Mouse (Mus musculus): ENCODE measurements around the gene Rpgrip1l.

Gene Rpgrip1l

DNA sequence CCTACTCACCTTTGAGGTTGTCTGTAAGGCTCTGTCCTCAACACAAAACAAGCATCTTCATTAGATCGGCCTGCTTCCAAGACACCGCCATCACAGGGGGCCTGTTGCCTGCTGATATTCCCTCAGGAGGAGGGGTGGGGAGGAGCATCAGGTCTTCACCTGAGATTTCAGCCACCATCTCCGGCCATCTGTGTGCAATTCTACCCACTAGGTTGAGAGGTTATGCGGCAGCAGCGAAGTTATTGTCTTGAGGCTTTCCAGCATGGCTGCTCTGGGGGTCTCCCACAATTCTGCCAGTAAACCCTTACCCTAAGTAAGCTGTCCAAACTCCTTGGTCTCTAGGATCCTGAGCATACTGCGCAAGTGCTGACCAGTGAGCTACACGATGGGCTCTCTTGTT lies 113.2 kb downstream of the Rpgrip1l start, which contains the start of gene Aktip:
Aktip (minus strand) TSS at position 101 of the 400 bp plus-strand sequence.
- DNase-seq = no peak

DNA sequence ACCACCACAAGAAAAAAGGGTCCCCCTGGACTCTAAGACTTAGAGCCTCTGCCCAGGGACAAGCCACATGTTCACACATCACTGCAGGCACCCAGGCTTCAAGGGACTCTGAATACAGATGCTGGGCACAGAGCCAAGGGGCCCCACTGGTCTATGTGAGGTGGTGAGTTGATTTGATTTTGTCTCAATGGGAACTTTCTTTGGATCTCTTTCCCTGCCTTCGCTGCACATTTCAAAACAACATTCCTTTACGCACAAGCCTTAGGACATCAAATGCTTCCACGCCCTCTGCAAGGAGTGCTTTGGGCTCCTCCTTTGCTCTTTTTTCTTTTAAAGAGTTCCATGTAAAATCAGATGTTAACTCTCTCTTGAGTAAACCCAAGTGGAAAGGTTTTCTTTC lies 115.0 kb downstream of the Rpgrip1l start:
- DNase-seq = peak in 1 of 2 experiments; percentile 11

DNA sequence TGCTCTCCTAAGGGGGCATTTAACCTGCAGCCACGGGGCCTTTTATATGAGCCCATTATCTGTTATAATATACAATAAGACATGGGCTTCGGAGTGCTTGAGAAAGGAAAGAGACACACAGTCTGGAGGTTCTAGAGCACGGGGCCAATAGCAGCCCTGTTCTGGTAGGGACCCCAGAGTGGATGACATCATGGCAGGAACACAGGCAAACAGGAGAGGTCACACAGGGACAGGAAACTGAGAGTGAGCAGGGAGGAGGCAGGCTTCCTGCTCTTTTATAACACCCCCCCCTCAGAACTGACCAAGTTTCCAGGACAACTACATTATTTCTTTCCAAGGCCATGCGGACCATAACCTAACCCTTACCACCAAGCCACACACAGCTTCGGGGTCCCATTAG lies 115.8 kb downstream of the Rpgrip1l start:
- DNase-seq = no peak

DNA sequence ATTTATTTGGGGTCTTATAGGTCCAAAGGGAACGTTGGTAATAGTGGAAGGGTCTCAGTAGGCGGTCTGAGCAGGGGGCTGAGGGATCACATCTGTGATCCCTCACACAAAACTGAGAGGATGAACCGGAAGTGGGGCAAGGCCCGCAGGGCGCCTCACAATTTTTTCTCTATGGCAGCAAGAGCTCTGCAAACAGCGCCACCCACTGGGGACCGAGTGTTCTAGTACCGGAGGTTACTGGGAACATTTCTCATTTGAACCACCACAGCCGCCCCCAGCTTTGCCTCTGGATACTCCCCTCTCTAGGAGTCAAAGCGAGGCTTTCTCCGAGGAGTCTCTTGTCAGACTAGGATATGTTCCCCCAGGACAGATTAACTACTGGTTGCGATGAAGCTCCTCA lies 116.4 kb downstream of the Rpgrip1l start:
- DNase-seq = peak in 1 of 2 experiments; percentile 4

DNA sequence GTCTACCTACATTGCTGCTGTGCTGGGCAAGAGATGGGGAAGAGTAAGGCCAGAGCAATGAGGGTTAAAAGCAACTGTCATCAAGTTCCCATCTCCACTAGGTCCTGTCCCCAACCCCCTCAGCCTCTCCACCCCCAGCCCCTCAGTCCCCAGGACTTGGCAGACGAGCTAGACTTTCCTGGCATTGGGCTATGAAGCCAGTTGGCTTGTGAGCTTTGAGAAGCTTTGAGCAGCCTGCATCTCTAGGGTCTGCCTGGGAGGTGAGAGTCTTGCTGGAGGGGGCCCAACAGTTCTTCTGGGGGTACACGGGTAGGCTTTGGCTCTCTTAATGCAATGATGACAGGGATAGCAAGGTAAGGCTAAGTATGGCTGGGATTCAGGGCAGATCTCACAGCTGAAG lies 119.0 kb downstream of the Rpgrip1l start:
- DNase-seq = no peak

DNA sequence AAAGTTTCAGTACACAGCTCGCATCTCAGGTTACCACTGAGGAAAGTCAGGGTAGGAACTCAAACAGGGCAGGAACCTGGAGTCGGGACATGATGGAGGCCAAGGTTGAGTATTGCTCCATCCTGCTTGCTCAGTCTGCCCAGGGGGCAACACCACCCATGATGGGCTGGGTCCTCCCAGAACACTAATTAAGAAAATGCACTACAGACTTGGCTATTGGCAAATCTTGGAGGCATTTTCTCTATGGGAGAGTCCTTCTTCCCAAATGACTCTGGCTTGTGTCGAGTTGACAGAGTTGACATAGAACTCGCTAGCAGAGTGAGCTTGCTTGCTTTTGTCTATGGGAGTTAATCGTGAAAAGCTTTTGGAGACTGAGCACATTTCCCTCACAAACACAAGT lies 120.1 kb downstream of the Rpgrip1l start:
- no peak for DNase-seq

DNA sequence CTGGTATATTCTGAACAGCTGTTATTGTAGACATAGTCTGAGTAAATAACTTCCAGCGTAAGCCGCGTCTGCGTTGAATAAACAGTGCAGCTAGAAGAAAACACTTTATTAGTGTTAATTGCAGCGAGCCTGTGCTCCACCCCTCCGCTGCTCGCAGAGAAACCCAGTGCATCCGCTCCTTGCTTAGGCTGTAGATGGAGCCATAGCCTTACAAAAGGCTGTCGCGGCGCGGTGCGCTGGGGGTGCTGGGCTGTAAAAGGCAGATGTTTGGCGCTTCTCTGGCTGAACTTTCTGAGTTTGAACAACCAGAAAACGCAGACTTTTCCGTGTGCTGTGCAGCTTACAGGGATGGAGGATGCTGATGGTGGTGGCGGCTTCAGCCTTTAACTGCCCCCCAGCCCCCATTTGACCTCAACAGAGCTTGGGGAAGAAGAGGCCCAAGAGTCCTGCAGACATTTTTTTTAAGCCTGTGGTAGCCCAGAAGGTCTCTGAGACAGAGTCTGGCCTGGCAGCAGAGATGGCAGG lies 122.2 kb downstream of the Rpgrip1l start:
- peak; percentile 61 to 66 for DNase-seq

DNA sequence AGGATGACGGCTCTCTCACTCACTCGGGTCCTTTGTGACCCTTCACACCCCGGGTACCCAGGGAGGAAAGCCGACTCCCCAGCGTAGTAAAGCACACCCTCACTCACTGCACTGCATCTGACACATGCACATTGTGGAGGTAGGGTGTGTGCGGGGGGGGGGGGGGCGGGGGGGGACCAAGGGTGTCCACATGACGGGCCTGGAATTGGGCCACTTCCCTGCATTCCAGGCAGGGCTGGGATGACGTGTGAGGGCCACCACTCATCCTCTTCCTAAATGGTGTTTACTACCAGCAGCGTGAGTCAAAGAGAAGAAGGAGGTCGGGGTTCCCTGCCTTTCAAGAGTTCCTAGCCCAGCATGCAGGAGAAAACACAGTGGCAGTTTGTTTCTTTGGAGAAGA lies 124.9 kb downstream of the Rpgrip1l start:
- DNase-seq = no peak

DNA sequence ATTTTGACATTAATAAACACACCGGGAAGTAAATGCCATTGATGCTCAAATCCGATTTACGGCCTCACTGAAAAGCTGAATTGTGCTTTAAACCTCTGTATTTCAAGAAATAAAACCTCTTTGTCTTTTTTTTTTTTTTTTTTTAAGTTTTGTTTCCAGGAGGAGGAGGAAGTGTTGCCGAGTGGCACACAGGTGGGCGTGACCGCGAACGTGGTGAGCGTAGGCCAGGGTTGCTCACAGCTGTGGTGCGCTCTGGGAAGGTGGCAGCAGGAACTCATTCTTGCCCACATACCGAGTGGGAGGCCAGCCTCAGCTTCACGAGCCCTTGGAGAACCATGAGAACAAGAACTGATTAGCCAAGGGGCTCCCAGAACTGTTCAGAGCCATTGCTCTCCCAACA lies 126.7 kb downstream of the Rpgrip1l start:
- DNase-seq = no peak

DNA sequence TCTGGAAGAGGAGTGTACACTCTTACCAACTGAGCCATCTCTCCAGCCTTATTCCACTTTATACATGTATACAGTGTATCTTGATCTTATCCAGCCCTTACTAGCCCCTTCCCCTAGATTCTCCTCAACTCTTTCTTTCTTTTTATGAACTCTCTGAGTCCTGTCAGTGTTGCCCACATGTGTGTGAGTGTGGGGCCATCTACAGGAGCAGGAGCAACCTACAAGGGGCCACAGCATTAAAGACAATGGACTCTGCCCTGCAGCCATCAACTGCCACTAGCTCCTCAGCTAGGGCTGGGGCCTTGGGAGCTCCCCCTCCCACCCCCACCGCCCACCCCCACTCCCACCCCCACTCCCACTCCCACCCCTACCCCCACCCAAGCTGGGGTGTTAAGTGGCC lies 135.4 kb downstream of the Rpgrip1l start:
- peak in 1 of 2 experiments; percentile 20 for DNase-seq

DNA sequence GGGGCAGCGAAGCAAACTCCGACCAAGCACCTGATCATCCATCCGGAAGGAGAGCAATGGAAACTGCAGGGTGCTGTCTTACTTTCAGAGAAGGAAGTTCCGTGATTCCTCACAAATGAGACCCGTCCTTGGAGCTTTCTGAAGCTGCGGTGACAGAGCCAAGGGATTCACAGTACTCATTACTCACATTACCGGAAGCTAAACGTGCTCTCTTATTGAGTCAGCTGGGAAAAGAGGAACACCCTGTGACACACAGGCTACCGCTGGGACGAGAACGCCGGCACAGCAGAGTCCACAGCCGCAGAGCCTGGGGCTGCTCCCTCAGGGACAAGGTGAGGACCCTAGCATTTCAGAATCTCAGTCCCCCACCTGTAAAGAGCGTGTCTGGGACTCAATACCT lies 136.9 kb downstream of the Rpgrip1l start:
- no peak for DNase-seq

DNA sequence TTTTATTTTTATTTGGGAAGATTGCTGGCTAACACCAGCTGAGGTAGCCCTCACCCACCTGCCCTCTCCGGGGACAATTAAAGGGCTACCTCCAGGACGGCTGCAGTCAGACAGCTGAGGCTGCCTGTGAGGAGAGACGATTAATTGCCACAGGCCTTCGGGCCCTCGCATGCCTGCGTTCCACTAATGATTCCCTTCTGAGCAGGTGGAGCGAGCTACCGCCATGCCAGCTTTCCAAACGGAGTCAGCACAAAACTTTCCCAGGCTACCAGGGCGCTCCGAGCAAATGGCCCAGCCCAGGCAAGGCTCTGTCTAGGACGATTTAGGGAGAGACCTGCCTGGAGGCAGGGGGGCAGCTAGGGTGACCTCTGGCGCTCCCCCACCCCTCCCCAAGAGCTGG lies 141.5 kb downstream of the Rpgrip1l start:
- no peak for DNase-seq

DNA sequence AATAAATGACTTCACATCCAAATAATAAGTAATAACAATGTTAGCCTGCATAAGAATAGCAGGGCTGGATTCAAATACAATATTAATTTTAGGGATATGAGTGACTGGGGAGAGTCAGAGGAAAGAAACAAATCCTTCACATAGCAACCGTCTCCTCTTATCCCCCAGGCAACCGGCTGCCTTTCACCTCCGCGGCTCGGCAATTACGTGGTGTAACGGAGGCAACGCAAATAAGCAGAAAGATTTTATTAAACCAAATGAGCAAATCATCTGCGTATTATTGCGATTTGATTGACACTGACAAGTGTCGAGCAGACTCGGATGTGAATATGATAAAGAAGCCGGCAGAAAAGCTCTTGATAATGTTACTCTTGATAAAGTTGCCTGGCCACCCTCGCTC lies 142.1 kb downstream of the Rpgrip1l start:
- DNase-seq = no peak

DNA sequence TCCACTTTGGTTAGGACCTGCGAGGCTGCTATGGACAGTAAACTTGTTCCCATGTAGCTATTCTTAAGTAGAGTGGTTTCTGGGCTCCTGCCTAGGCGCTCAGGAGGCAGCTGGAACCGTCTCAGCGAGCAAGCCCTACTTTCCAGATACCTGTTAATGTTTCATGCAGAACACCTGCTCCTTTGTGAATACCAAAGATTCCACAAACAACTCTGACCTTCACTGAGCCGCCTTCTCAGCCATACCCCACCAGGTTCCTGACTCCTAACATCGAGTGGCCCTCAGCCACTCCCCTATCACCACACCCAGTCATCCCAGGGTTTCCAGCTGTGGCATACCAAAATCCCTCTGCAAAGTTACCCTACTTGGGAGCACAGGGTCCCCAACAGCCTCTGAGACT lies 142.9 kb downstream of the Rpgrip1l start:
- peak; percentile 31 to 64 for DNase-seq
